In the genomic region with DNA sequence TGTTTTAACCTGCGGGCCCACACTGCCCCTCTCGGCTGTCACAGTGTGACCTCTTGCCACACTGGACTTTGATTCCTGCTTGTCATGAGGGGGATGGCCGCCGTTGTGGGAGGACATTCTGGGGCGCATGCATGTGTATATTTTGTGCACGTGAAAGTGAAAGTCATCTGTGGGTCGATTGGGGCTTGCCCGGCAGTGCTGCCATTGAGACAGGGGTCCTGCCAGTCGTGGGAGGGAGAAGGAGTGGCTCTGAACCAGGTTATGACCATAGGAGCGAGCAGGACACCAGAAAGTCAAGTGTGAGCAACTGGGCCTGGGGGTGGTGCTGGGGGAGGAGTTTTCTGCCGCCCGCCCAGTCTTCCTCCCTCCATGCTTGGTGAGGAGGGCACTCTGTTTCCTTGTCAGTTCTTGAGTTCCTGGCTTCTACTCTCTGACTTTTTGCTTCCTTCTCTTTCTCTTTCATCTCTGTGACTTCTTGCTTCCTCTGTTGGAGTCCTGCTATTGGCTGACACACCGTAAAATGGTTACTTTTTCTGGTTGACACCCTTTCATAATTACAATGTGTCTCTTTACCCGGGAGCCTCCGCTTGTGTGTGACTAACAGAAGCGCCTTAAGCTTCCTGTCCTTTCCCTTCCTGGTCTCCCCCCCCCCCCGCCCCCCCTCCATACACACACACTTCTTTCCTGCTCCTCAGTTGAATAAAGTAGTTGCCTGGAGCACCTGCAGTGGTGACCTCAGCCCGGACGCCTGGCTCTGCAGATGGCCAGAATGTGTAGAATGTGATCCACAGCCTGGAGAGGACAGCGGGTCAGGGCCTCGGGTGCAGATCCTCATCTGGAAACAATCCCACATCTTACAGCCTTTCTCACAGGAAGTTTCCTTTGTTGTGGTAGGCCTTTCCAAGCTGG, we compare ENCODE assay signal across 8 mouse cellular contexts. TPM values are rescaled to one million over a fixed set of nuclear protein-coding genes. Genes with fewer than 3 reads are reported as not detected.
DNase-seq lines count a peak whose midpoint lies in the region; ATAC-seq and TF ChIP-seq lines count a peak whose summit lies in the region.

No protein-coding gene starts in this region.

- no peak overlapping the region for H3K9ac ChIP-seq in midbrain, embryonic 16.5 days (ENCODE audit: low read depth, low read length)
- no peak overlapping the region for H3K9ac ChIP-seq in midbrain, embryonic 15.5 days
- no peak overlapping the region for H3K9ac ChIP-seq in embryonic facial prominence, embryonic 14.5 days (ENCODE audit: low read depth, low read length)
- H3K9ac ChIP-seq in liver, embryonic 14.5 days (replicated peaks): peak overlapping the region; percentile 48

- WGBS in midbrain, embryonic 16.5 days: 75% methylated on average over 21 of the region's 21 CpGs
- 77% methylated on average over 21 of the region's 21 CpGs for WGBS in midbrain, embryonic 15.5 days
- WGBS in embryonic facial prominence, embryonic 14.5 days: 43% methylated on average over 19 of the region's 21 CpGs
- 21% methylated on average over 21 of the region's 21 CpGs for WGBS in liver, embryonic 14.5 days (ENCODE audit: insufficient replicate concordance)

- H3K9me3 ChIP-seq in midbrain, embryonic 16.5 days (replicated peaks; ENCODE audit: control insufficient read depth, low read length, poor library complexity, severe bottlenecking): no peaks in the 10 kb centered on the region
- H3K9me3 ChIP-seq in midbrain, embryonic 15.5 days: no peaks in the 10 kb centered on the region
- H3K9me3 ChIP-seq in embryonic facial prominence, embryonic 14.5 days (ENCODE audit: control insufficient read depth, low read length): no peaks in the 10 kb centered on the region
- H3K9me3 ChIP-seq in liver, embryonic 14.5 days (ENCODE audit: control insufficient read depth, low read length): no peaks in the 10 kb centered on the region

- TF ChIP-seq EP300 in liver, embryonic 14.5 days (IDR thresholded peaks at IDR 0.05; ENCODE audit: low read depth): no peak

- no peaks in the 10 kb centered on the region for H3K36me3 ChIP-seq in midbrain, embryonic 16.5 days (ENCODE audit: control insufficient read depth, insufficient read depth, low read length)
- no peaks in the 10 kb centered on the region for H3K36me3 ChIP-seq in midbrain, embryonic 15.5 days (replicated peaks)
- no peaks in the 10 kb centered on the region for H3K36me3 ChIP-seq in embryonic facial prominence, embryonic 14.5 days (ENCODE audit: control insufficient read depth, insufficient read depth, low read length)
- no peaks in the 10 kb centered on the region for H3K36me3 ChIP-seq in liver, embryonic 14.5 days (replicated peaks; ENCODE audit: control insufficient read depth, insufficient read depth, low read depth)
- no peaks in the 10 kb centered on the region for H3K36me3 ChIP-seq in splenic B cell, adult 2 months (ENCODE audit: control insufficient read depth, insufficient read depth, low read length, poor library complexity, severe bottlenecking)

- H3K4me3 ChIP-seq in midbrain, embryonic 16.5 days (ENCODE audit: low read depth, low read length): no peak overlapping the region
- H3K4me3 ChIP-seq in midbrain, embryonic 15.5 days: no peak overlapping the region
- H3K4me3 ChIP-seq in embryonic facial prominence, embryonic 14.5 days (ENCODE audit: low read depth, low read length): no peak overlapping the region
- H3K4me3 ChIP-seq in liver, embryonic 14.5 days (ENCODE audit: insufficient read depth in 1 of 2, low read depth in 2 of 2, low read length in 2 of 2): peak overlapping the region; percentile 38 to 48

- DNase-seq in embryonic facial prominence, embryonic 14.5 days (ENCODE audit: low spot score): peak; percentile 60
- no peak for DNase-seq in liver, embryonic 14.5 days (ENCODE audit: low read depth in 3 of 3, low spot score in 3 of 3)
- DNase-seq in splenic B cell, adult 2 months (ENCODE audit: low read depth, low spot score): peak; percentile 64
- DNase-seq in layer of hippocampus, postnatal 36 days: no peak
- no peak for DNase-seq in right cerebral cortex, postnatal 14 days

- peak overlapping the region; percentile 28 for H3K27ac ChIP-seq in midbrain, embryonic 16.5 days (ENCODE audit: low read length)
- H3K27ac ChIP-seq in midbrain, embryonic 15.5 days: no peak overlapping the region
- peak overlapping the region; percentile 68 for H3K27ac ChIP-seq in embryonic facial prominence, embryonic 14.5 days (replicated peaks; ENCODE audit: low read depth, low read length)
- H3K27ac ChIP-seq in liver, embryonic 14.5 days: peak overlapping the region; percentile 18

- no peak for TF ChIP-seq CTCF in liver, embryonic 14.5 days (IDR thresholded peaks at IDR 0.05; ENCODE audit: low read depth)

- no peak overlapping the region for H3K4me2 ChIP-seq in midbrain, embryonic 16.5 days (ENCODE audit: low read length)
- H3K4me2 ChIP-seq in midbrain, embryonic 15.5 days: no peak overlapping the region
- H3K4me2 ChIP-seq in embryonic facial prominence, embryonic 14.5 days (ENCODE audit: low read depth, low read length): no peak overlapping the region; the same call in 1 of the 2 replicates
- H3K4me2 ChIP-seq in liver, embryonic 14.5 days (ENCODE audit: low read depth): peak overlapping the region; percentile 67

- H3K27me3 ChIP-seq in midbrain, embryonic 16.5 days (ENCODE audit: control insufficient read depth, insufficient read depth, low read depth, low read length): no peaks in the 10 kb centered on the region
- H3K27me3 ChIP-seq in midbrain, embryonic 15.5 days (replicated peaks): no peaks in the 10 kb centered on the region
- H3K27me3 ChIP-seq in embryonic facial prominence, embryonic 14.5 days (replicated peaks; ENCODE audit: control insufficient read depth, insufficient read depth, low read length): no peaks in the 10 kb centered on the region
- no peaks in the 10 kb centered on the region for H3K27me3 ChIP-seq in liver, embryonic 14.5 days (ENCODE audit: control insufficient read depth, insufficient read depth, low read length)
- no peaks in the 10 kb centered on the region for H3K27me3 ChIP-seq in splenic B cell, adult 2 months (ENCODE audit: control insufficient read depth, insufficient read depth, low read length, poor library complexity, severe bottlenecking)

- peaks cover 5% of the 10 kb centered on the region; the same call in 1 of the 2 replicates for H3K4me1 ChIP-seq in midbrain, embryonic 16.5 days (ENCODE audit: control insufficient read depth, insufficient read depth, low read length)
- H3K4me1 ChIP-seq in midbrain, embryonic 15.5 days: peaks cover 9% of the 10 kb centered on the region; the same call in 1 of the 2 replicates
- peaks cover 35% of the 10 kb centered on the region for H3K4me1 ChIP-seq in embryonic facial prominence, embryonic 14.5 days (ENCODE audit: control insufficient read depth, insufficient read depth, low read length)
- peaks cover 8 to 36% of the 10 kb centered on the region in 2 experiments; a peak in 3 of 4 replicates for H3K4me1 ChIP-seq in liver, embryonic 14.5 days (replicated peaks; ENCODE audit: control insufficient read depth in 2 of 2, insufficient read depth in 2 of 2, low read length in 1 of 2)

- no peak for ATAC-seq in midbrain, embryonic 16.5 days
- no peak for ATAC-seq in midbrain, embryonic 15.5 days (replicated peaks)
- ATAC-seq in embryonic facial prominence, embryonic 14.5 days (ENCODE audit: low read depth): no peak
- ATAC-seq in inflammation-experienced regulatory T-cells, adult 6 months: peak; percentile 93
- ATAC-seq in liver, embryonic 14.5 days (ENCODE audit: insufficient read depth): peak; percentile 64

RNA-seq across cellular contexts. Expression of a gene that starts 15.3 kb away (rescaled TPM):
- 18.3 and 18.5 TPM in 2 replicates for polyA plus RNA-seq in midbrain, embryonic 16.5 days (2015; fragmentation: Nextera tagmentation; extraction: Ambion mirVana)
- polyA plus RNA-seq in midbrain, embryonic 15.5 days (2015; fragmentation: Nextera tagmentation; extraction: Ambion mirVana): 20.4 and 20.9 TPM in 2 replicates
- polyA plus RNA-seq in embryonic facial prominence, embryonic 14.5 days (2014; fragmentation: Nextera tagmentation; extraction: Ambion mirVana): 28.6 and 28.8 TPM in 2 replicates
- 10 to 100 TPM; 13.7 to 22.1 (median 16.7) TPM for polyA plus RNA-seq in inflammation-experienced regulatory T-cells, adult 6 months (2017; shearing (Covaris generic))
- 12.9 and 13.7 TPM in 2 replicates for polyA plus RNA-seq in liver, embryonic 14.5 days (2012; rRNA removed)
- polyA plus RNA-seq in liver, embryonic 14.5 days (2014; fragmentation: Nextera tagmentation; extraction: Ambion mirVana): 4.8 and 5.6 TPM in 2 replicates
- 10 to 100 TPM; 39.8 to 46.1 TPM for total RNA-seq in layer of hippocampus, postnatal 36 days (2021)

RNA-seq across cellular contexts. Expression of a gene that starts 37.3 kb away (rescaled TPM):
- polyA plus RNA-seq in midbrain, embryonic 16.5 days (2015; fragmentation: Nextera tagmentation; extraction: Ambion mirVana): 32.3 and 32.7 TPM in 2 replicates
- 31.6 and 32.6 TPM in 2 replicates for polyA plus RNA-seq in midbrain, embryonic 15.5 days (2015; fragmentation: Nextera tagmentation; extraction: Ambion mirVana)
- polyA plus RNA-seq in embryonic facial prominence, embryonic 14.5 days (2014; fragmentation: Nextera tagmentation; extraction: Ambion mirVana): 13.9 and 20.3 TPM in 2 replicates
- polyA plus RNA-seq in inflammation-experienced regulatory T-cells, adult 6 months (2017; shearing (Covaris generic)): 10 to 100 TPM; 12.0 to 18.5 (median 14.8) TPM
- 8.4 and 9.4 TPM in 2 replicates for polyA plus RNA-seq in liver, embryonic 14.5 days (2012; rRNA removed)
- 2.8 and 3.9 TPM in 2 replicates for polyA plus RNA-seq in liver, embryonic 14.5 days (2014; fragmentation: Nextera tagmentation; extraction: Ambion mirVana)
- total RNA-seq in layer of hippocampus, postnatal 36 days (2021): 10 to 100 TPM; 46.4 to 50.7 TPM

RNA-seq across cellular contexts. Expression of a gene that starts 37.5 kb away (rescaled TPM):
- 794 and 826 TPM in 2 replicates for polyA plus RNA-seq in midbrain, embryonic 16.5 days (2015; fragmentation: Nextera tagmentation; extraction: Ambion mirVana)
- polyA plus RNA-seq in midbrain, embryonic 15.5 days (2015; fragmentation: Nextera tagmentation; extraction: Ambion mirVana): 811 and 847 TPM in 2 replicates
- 1,928 and 1,996 TPM in 2 replicates for polyA plus RNA-seq in embryonic facial prominence, embryonic 14.5 days (2014; fragmentation: Nextera tagmentation; extraction: Ambion mirVana)
- 1,000 to 10,000 TPM; 3,093 to 3,894 (median 3,885) TPM for polyA plus RNA-seq in inflammation-experienced regulatory T-cells, adult 6 months (2017; shearing (Covaris generic))
- polyA plus RNA-seq in liver, embryonic 14.5 days (2012; rRNA removed): 1,933 and 2,132 TPM in 2 replicates
- polyA plus RNA-seq in liver, embryonic 14.5 days (2014; fragmentation: Nextera tagmentation; extraction: Ambion mirVana): 1,503 and 1,567 TPM in 2 replicates
- total RNA-seq in layer of hippocampus, postnatal 36 days (2021): 100 to 1,000 TPM; 223 to 227 TPM

RNA-seq across cellular contexts. Expression of a gene that starts 43.2 kb away (rescaled TPM):
- polyA plus RNA-seq in midbrain, embryonic 16.5 days (2015; fragmentation: Nextera tagmentation; extraction: Ambion mirVana): 45.1 and 46.7 TPM in 2 replicates
- 48.3 and 53.4 TPM in 2 replicates for polyA plus RNA-seq in midbrain, embryonic 15.5 days (2015; fragmentation: Nextera tagmentation; extraction: Ambion mirVana)
- 40.3 and 41.9 TPM in 2 replicates for polyA plus RNA-seq in embryonic facial prominence, embryonic 14.5 days (2014; fragmentation: Nextera tagmentation; extraction: Ambion mirVana)
- polyA plus RNA-seq in inflammation-experienced regulatory T-cells, adult 6 months (2017; shearing (Covaris generic)): 10 to 100 TPM; 24.7 to 36.4 (median 28.6) TPM
- 11.4 and 11.8 TPM in 2 replicates for polyA plus RNA-seq in liver, embryonic 14.5 days (2012; rRNA removed)
- 14.4 and 14.8 TPM in 2 replicates for polyA plus RNA-seq in liver, embryonic 14.5 days (2014; fragmentation: Nextera tagmentation; extraction: Ambion mirVana)
- 10 to 100 TPM; 69.4 to 73.1 TPM for total RNA-seq in layer of hippocampus, postnatal 36 days (2021)

RNA-seq across cellular contexts. Expression of a gene that starts 55.7 kb away (rescaled TPM):
- polyA plus RNA-seq in midbrain, embryonic 16.5 days (2015; fragmentation: Nextera tagmentation; extraction: Ambion mirVana): not detected in 2 replicates
- not detected in 2 replicates for polyA plus RNA-seq in midbrain, embryonic 15.5 days (2015; fragmentation: Nextera tagmentation; extraction: Ambion mirVana)
- not detected in 2 replicates for polyA plus RNA-seq in embryonic facial prominence, embryonic 14.5 days (2014; fragmentation: Nextera tagmentation; extraction: Ambion mirVana)
- polyA plus RNA-seq in inflammation-experienced regulatory T-cells, adult 6 months (2017; shearing (Covaris generic)): not detected
- polyA plus RNA-seq in liver, embryonic 14.5 days (2012; rRNA removed): not detected in 2 replicates
- not detected in 2 replicates for polyA plus RNA-seq in liver, embryonic 14.5 days (2014; fragmentation: Nextera tagmentation; extraction: Ambion mirVana)
- not detected for total RNA-seq in layer of hippocampus, postnatal 36 days (2021)

Comparison
In these comparisons a context has a peak if more than half of its experiments do, and no peak if none do; other contexts are left out.
1. ATAC-seq: peak in inflammation-experienced regulatory T-cells, adult 6 months (single experiment) and liver, embryonic 14.5 days (single experiment); none in midbrain, embryonic 16.5 days (single experiment), midbrain, embryonic 15.5 days (single experiment) and embryonic facial prominence, embryonic 14.5 days (single experiment).
2. H3K4me3 ChIP-seq: peak in liver, embryonic 14.5 days (2 of 2); none in midbrain, embryonic 16.5 days (single experiment), midbrain, embryonic 15.5 days (single experiment) and embryonic facial prominence, embryonic 14.5 days (single experiment).
3. DNase-seq: peak in embryonic facial prominence, embryonic 14.5 days (single experiment) and splenic B cell, adult 2 months (single experiment); none in liver, embryonic 14.5 days (0 of 3), layer of hippocampus, postnatal 36 days (0 of 2) and right cerebral cortex, postnatal 14 days (single experiment).